Comparison of ENCODE assay signal across 15 mouse cellular contexts in the genomic region with DNA sequence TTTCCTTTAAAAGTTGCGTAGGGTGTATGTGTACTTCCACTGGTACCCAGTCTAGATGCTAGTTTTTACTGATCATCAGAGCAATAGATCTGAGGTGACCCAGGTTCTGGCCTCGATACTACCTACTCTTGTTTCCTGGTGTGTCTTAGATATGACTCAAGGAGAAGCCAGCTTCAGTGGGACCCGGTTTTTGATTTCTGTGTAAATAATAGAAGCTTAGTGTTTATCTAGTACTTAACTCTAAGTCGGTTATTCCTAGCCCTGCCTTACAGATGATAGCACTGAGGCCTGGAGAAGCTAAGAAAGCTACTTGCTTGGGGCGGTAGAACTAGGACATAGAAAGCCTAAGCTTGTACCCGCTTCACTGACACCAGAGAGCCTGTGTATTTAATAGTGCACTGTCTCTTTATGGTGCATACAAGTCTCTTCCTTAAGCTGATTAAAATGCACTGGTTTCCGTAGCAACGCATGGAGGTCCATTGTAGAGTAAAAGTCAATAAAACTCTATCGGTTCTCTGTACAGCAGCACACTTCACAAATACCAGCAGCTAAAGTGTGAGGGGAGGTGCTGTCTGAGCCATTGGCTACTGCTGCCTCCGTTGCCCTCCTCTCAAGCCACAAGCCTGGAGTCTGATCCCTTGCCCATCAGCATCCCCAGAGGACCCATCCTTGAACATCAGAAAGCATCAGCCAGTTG.
DNase-seq lines count a peak whose midpoint lies in the region; ATAC-seq and TF ChIP-seq lines count a peak whose summit lies in the region.
"Had no signal": no experiment of that assay in that cellular context is flagged by ENCODE, and none has a peak within 500 bp of the region (broad histone marks: within the 10 kb centered on the region; RNA-seq: fewer than 3 reads in every experiment).

No protein-coding gene starts in this region.

- no peak overlapping the region for H3K4me2 ChIP-seq in lung, embryonic 14.5 days
- peak overlapping the region; percentile 27 for H3K4me2 ChIP-seq in midbrain, embryonic 12.5 days (replicated peaks)
- H3K4me2 ChIP-seq in stomach, embryonic 14.5 days (replicated peaks; ENCODE audit: low read depth, low read length), result no peak overlapping the region
- H3K4me2 ChIP-seq: embryonic facial prominence, embryonic 12.5 days had no signal

- H3K9me3 ChIP-seq in lung, embryonic 14.5 days (ENCODE audit: low read depth, low read length), result no peaks in the 10 kb centered on the region
- H3K9me3 ChIP-seq in hindbrain, embryonic 10.5 days, result no peaks in the 10 kb centered on the region
- no peaks in the 10 kb centered on the region for H3K9me3 ChIP-seq in midbrain, embryonic 12.5 days
- H3K9me3 ChIP-seq in stomach, embryonic 14.5 days (ENCODE audit: control insufficient read depth, low read depth, low read length), result no peaks in the 10 kb centered on the region
- H3K9me3 ChIP-seq: embryonic facial prominence, embryonic 12.5 days had no signal

- WGBS in lung, embryonic 14.5 days, result 51% methylated on average over 10 of the region's 10 CpGs
- WGBS in hindbrain, embryonic 10.5 days, result 67% methylated on average over 10 of the region's 10 CpGs
- WGBS in midbrain, embryonic 12.5 days, result 33% methylated on average over 10 of the region's 10 CpGs
- 53% methylated on average over 10 of the region's 10 CpGs for WGBS in stomach, embryonic 14.5 days

- no peaks in the 10 kb centered on the region for H3K27me3 ChIP-seq in lung, embryonic 14.5 days (ENCODE audit: insufficient read depth, low read length)
- no peaks in the 10 kb centered on the region for H3K27me3 ChIP-seq in hindbrain, embryonic 10.5 days (ENCODE audit: insufficient read depth, poor library complexity, severe bottlenecking)
- H3K27me3 ChIP-seq in midbrain, embryonic 12.5 days, result no peaks in the 10 kb centered on the region
- H3K27me3 ChIP-seq in stomach, embryonic 14.5 days (ENCODE audit: control insufficient read depth, insufficient read depth, low read length), result no peaks in the 10 kb centered on the region
- H3K27me3 ChIP-seq: embryonic facial prominence, embryonic 12.5 days had no signal

- peak; percentile 40 for DNase-seq in lung, embryonic 14.5 days
- DNase-seq in lung, postnatal 36 days, result no peak
- peak; percentile 20 for DNase-seq in hindbrain, embryonic 10.5 days (ENCODE audit: low spot score)
- no peak for DNase-seq in cerebellum, adult 11-12 months
- no peak for DNase-seq in left cerebral cortex, adult 2 months (ENCODE audit: extremely low spot score in 1 of 2, low spot score in 2 of 2)
- DNase-seq in heart, adult 18-20 months, result no peak
- DNase-seq: left cerebral cortex, postnatal 4 days; right cerebral cortex, postnatal 4 days; thymus, adult 18-20 months had no signal

- H3K36me3 ChIP-seq in lung, embryonic 14.5 days (ENCODE audit: insufficient read depth), result no peaks in the 10 kb centered on the region
- H3K36me3 ChIP-seq in hindbrain, embryonic 10.5 days, result no peaks in the 10 kb centered on the region
- H3K36me3 ChIP-seq in midbrain, embryonic 12.5 days, result no peaks in the 10 kb centered on the region
- no peaks in the 10 kb centered on the region for H3K36me3 ChIP-seq in stomach, embryonic 14.5 days (ENCODE audit: control insufficient read depth, insufficient read depth, low read length)
- H3K36me3 ChIP-seq: embryonic facial prominence, embryonic 12.5 days; G1E had no signal

- H3K4me1 ChIP-seq in lung, embryonic 14.5 days (ENCODE audit: insufficient read depth), result no peaks in the 10 kb centered on the region
- H3K4me1 ChIP-seq in hindbrain, embryonic 10.5 days (replicated peaks), result peaks cover 23% of the 10 kb centered on the region
- H3K4me1 ChIP-seq in midbrain, embryonic 12.5 days, result peaks cover 28% of the 10 kb centered on the region
- H3K4me1 ChIP-seq in stomach, embryonic 14.5 days (ENCODE audit: control insufficient read depth, insufficient read depth, low read length), result no peaks in the 10 kb centered on the region

- H3K27ac ChIP-seq in lung, embryonic 14.5 days (ENCODE audit: low read depth), result no peak overlapping the region
- H3K27ac ChIP-seq in hindbrain, embryonic 10.5 days, result peak overlapping the region; percentile 57
- peak overlapping the region; percentile 70 for H3K27ac ChIP-seq in midbrain, embryonic 12.5 days (replicated peaks)
- no peak overlapping the region for H3K27ac ChIP-seq in stomach, embryonic 14.5 days (ENCODE audit: low read length)
- H3K27ac ChIP-seq in left cerebral cortex, adult 2 months, result no peak overlapping the region
- H3K27ac ChIP-seq: embryonic facial prominence, embryonic 12.5 days had no signal

- no peak overlapping the region for H3K9ac ChIP-seq in lung, embryonic 14.5 days
- no peak overlapping the region for H3K9ac ChIP-seq in midbrain, embryonic 12.5 days (replicated peaks)
- H3K9ac ChIP-seq in stomach, embryonic 14.5 days (replicated peaks; ENCODE audit: low read depth, low read length), result no peak overlapping the region
- H3K9ac ChIP-seq: embryonic facial prominence, embryonic 12.5 days had no signal

- no peak for TF ChIP-seq CTCF in lung, embryonic 14.5 days (IDR thresholded peaks at IDR 0.05; ENCODE audit: low read depth)
- no peak for TF ChIP-seq CTCF in left cerebral cortex, adult 2 months (IDR thresholded peaks at IDR 0.05)

- H3K4me3 ChIP-seq in lung, embryonic 14.5 days (ENCODE audit: low read depth, low read length), result no peak overlapping the region
- no peak overlapping the region for H3K4me3 ChIP-seq in hindbrain, embryonic 10.5 days
- no peak overlapping the region for H3K4me3 ChIP-seq in midbrain, embryonic 12.5 days
- H3K4me3 ChIP-seq in stomach, embryonic 14.5 days (ENCODE audit: low read depth, low read length), result no peak overlapping the region
- no peak overlapping the region for H3K4me3 ChIP-seq in left cerebral cortex, adult 2 months
- H3K4me3 ChIP-seq: embryonic facial prominence, embryonic 12.5 days; myocyte had no signal

- peak; percentile 65 for ATAC-seq in lung, embryonic 14.5 days (ENCODE audit: insufficient read depth)
- peak; percentile 74 for ATAC-seq in midbrain, embryonic 12.5 days (ENCODE audit: low FRiP score, low read depth)
- peak; percentile 72 for ATAC-seq in stomach, embryonic 14.5 days (ENCODE audit: insufficient number of reproducible peaks, insufficient read depth, low FRiP score, low read depth)
- ATAC-seq: activated CD4-positive, CD25-positive, alpha-beta regulatory T cell, adult 4 months had no signal

- intact Hi-C loops in left cerebral cortex, adult 2 months (cut with DNase I), result no loop called here

Comparison
In these comparisons a context has a peak if more than half of its experiments do, and no peak if none do; other contexts are left out.
1. DNase-seq: peak in lung, embryonic 14.5 days (single experiment) and hindbrain, embryonic 10.5 days (single experiment); none in lung, postnatal 36 days (single experiment), cerebellum, adult 11-12 months (single experiment), left cerebral cortex, adult 2 months (0 of 2) and heart, adult 18-20 months (0 of 2).
2. H3K27ac ChIP-seq: peak in hindbrain, embryonic 10.5 days (single experiment) and midbrain, embryonic 12.5 days (single experiment); none in lung, embryonic 14.5 days (single experiment), stomach, embryonic 14.5 days (single experiment) and left cerebral cortex, adult 2 months (single experiment).
3. Peak in every context shown above with its lines, with median percentiles within 50 percentile points of each other: ATAC-seq.